Mouse (Mus musculus) liver, embryonic 16.5 days (tissue): ENCODE measurements around the gene Ube2g1. TPM values are rescaled to one million over a fixed set of nuclear protein-coding genes. Genes with fewer than 3 reads are reported as not detected.
A peak's percentile ranks its signal among the peaks of the same experiment; 100 is the strongest.

Experiments
- ATAC-seq: fragments of 200-750 bp; cut with Nextera tagmentation; 2 replicates; pipeline ENCODE4 v1.8.0; 2017; ENCODE audit warnings: low read depth, mild to moderate bottlenecking, moderate number of reproducible peaks, moderate library complexity
- H3K27ac ChIP-seq: fragments of 300-500 bp; sonication (generic); 2 replicates; pipeline ENCODE4 v1.5.1; 2014; ENCODE audit warnings: mild to moderate bottlenecking, low read length
- H3K27me3 ChIP-seq: fragments of 300-500 bp; sonication (generic); 2 replicates; pipeline ENCODE4 v1.6.1; 2014; ENCODE audit warnings: low read depth, low read length, mixed read lengths; ENCODE audit not compliant: control insufficient read depth, insufficient read depth
- H3K36me3 ChIP-seq: fragments of 300-500 bp; sonication (generic); 2 replicates; pipeline ENCODE4 v1.6.1; 2014; ENCODE audit warnings: mild to moderate bottlenecking; ENCODE audit not compliant: control insufficient read depth, insufficient read depth
- H3K4me1 ChIP-seq: fragments of 300-500 bp; sonication (generic); 2 replicates; pipeline ENCODE4 v1.6.1; 2014; ENCODE audit warnings: low read depth, low read length, mixed read lengths; ENCODE audit not compliant: control insufficient read depth
- H3K4me2 ChIP-seq: fragments of 300-500 bp; sonication (generic); 2 replicates; pipeline ENCODE4 v1.6.1; 2014; ENCODE audit warnings: low read depth, low read length, mixed read lengths
- H3K4me3 ChIP-seq: fragments of 300-500 bp; sonication (generic); 2 replicates; pipeline ENCODE4 v1.5.1; 2014; ENCODE audit warnings: low read depth, mild to moderate bottlenecking, low read length
- H3K9ac ChIP-seq: fragments of 300-500 bp; sonication (generic); 2 replicates; pipeline ENCODE4 v1.6.1; 2014; ENCODE audit warnings: low read depth, low read length
- H3K9me3 ChIP-seq: fragments of 300-500 bp; sonication (generic); replicated peaks from 2 replicates; pipeline ENCODE4 v1.6.1; 2016; ENCODE audit warnings: low read length; ENCODE audit not compliant: control insufficient read depth
- whole genome bisulfite sequencing: fragments of 180-500 bp; shearing (Covaris S2); extraction: QIAGEN DNeasy Blood & Tissue Kit; methylation state at CpG from one replicate; pipeline ENCODE4 v1.1.7; 2014; ENCODE audit not compliant: insufficient replicate concordance; 5-methylcytosine and 5-hydroxymethylcytosine counted together
- polyA plus RNA-seq: library from polyadenylated mRNA; unstranded; fragments of >200 nt; fragmentation: Nextera tagmentation; extraction: Ambion mirVana; gene quantifications from 2 replicates; pipeline ENCODE4 v1.2.1, GENCODE M21; 2015

Gene Ube2g1
- polyA plus RNA-seq, 1 experiment from 2014 or later = 20.9 TPM

DNA sequence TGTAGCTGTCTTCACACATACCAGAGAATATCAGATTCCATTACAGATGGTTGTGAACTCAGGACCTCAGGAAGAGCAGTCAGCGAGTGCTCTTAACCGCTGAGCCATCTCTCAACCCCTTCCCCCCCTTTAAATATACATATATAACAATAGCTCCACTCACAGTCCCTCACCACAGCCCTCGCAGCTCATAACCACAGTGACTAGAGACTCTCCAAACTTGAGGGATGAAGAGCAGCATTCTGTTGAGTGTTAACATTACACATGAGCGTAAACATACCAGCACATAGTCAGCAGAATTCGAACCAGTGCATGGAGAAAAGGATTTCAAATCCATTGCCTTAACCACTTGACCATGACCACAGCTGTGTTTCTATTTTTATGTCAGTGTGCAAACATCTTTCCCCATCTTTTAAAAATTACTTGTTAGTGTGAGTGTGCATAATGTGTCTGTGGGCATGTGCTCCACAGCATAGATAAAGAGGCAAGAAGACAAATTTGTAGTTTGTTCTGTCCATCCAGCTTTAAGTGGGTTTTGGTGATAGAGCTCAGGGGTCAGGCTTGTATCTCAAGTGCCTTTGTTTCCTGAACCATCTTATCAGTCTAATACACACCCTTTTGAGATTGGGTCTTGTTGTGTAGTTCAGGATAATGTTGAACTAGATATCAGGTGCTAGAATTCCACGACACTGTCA lies 64.4 kb downstream of the Ube2g1 start:
- ATAC-seq = peak; percentile 30; the same call in 1 of the 2 replicates
- H3K4me1 ChIP-seq = peaks cover 6% of the 10 kb centered on the region

DNA sequence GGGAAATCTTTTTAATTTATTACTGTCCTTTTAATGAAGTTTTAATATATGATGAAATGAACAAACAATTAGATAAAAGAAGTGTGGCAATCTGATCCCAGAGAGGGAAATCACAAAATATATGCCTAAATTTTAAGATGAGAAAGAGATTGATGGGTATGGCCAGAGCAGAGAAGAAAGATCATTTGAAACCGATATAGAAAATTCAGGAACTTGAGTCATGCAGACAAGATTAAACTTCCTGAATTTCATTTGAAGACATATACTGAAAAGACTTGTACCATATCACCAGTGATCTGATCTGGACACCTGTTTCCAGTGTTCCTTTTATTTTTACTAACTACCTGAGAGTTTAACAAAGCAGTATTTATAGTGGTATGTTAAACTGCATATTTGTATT lies 65.4 kb downstream of the Ube2g1 start:
- Histone ChIP-seq H3K4me1 (peaks cover 6% of the 10 kb centered on the region), H3K4me2 (no peak overlapping the region), H3K27ac (no peak overlapping the region), H3K4me3 (no peak overlapping the region), H3K9me3 (no peaks in the 10 kb centered on the region), H3K36me3 (no peaks in the 10 kb centered on the region), H3K27me3 (no peaks in the 10 kb centered on the region), H3K9ac (no peak overlapping the region)
- ATAC-seq = no peak
- 20% methylated on average over 1 of the region's 1 CpGs for WGBS

More for the DNA sequence above, 64.4 kb downstream of the Ube2g1 start:
- Histone ChIP-seq H3K9ac (0 out of 2 replicates have a peak overlapping the region, but pooled peaks have one; percentile 5), H3K27ac (no peak overlapping the region), H3K27me3 (no peaks in the 10 kb centered on the region), H3K4me3 (no peak overlapping the region), H3K36me3 (no peaks in the 10 kb centered on the region), H3K9me3 (no peaks in the 10 kb centered on the region), H3K4me2 (no peak overlapping the region)
- 38% methylated on average over 6 of the region's 6 CpGs for WGBS

DNA sequence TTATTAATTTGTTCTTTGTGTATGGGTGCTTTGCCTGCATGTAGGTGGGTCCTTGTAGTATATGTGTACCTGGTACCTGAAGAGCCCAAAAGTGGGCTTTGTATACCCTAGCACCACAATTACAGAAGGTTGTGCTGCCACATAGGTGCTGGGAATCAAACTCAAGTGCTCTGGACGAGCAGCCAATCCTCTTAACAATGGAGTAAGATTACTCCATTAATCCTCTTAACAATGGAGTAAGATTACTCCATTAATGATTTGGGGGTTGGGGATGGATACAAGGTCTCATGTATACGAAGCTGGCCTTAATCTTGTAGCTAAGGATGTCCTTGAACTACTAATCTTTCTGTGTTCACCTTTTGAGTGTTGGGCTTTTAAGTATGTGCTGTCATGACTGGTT lies 68.2 kb downstream of the Ube2g1 start:
- H3K27me3 ChIP-seq = no peaks in the 10 kb centered on the region

DNA sequence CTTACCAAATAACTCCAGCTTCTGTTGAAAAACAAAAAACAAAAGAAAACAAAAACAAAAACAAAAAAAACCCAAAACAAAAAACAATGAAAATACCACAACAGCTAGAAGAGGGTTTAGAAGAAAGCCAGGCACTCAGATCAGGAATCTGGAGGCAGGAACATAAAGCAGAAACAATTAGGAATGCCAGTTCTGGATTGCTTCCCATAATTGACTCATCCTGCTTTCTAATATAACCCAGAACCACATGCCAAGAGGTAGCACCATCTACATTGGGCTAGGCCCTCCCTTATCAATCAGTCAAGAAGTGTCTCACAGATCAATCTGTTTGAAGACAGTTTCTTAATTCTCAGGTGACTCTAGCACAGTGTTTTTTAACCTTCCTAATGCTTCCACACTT lies 73.6 kb downstream of the Ube2g1 start:
- ATAC-seq = no peak
- H3K36me3 ChIP-seq = peaks cover 2% of the 10 kb centered on the region; the same call in 1 of the 2 replicates
- no peak overlapping the region for H3K9ac ChIP-seq
- H3K4me1 ChIP-seq = no peaks in the 10 kb centered on the region
- H3K9me3 ChIP-seq = no peaks in the 10 kb centered on the region
- no peaks in the 10 kb centered on the region for H3K27me3 ChIP-seq
- no peak overlapping the region for H3K4me3 ChIP-seq
- no peak overlapping the region for H3K4me2 ChIP-seq
- H3K27ac ChIP-seq = no peak overlapping the region

More for the DNA sequence above, 68.2 kb downstream of the Ube2g1 start:
- Histone ChIP-seq H3K9me3 (no peaks in the 10 kb centered on the region), H3K4me3 (no peak overlapping the region), H3K27ac (no peak overlapping the region), H3K36me3 (no peaks in the 10 kb centered on the region), H3K4me2 (no peak overlapping the region), H3K4me1 (peaks cover 6% of the 10 kb centered on the region), H3K9ac (no peak overlapping the region)
- no peak for ATAC-seq
- WGBS = 62% methylated on average over 2 of the region's 2 CpGs

DNA sequence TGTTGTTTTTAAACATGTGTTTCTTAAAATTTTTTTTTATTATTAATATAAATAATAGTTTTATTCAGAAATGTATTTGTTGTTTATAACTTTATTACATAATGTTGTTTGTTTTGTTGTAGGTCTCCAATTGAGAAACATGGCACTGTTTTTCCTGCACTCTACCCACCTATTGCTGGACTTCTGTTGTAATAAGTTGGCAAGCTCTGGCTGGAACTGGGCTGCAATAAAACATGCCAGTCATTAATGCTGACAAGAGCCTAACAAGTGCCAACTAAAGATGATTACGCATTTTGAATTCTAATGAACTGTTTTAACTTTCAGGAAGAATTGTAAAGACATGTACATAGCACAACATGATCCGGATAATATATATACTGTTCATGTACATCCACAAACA lies 76.3 kb downstream of the Ube2g1 start:
- Histone ChIP-seq H3K4me2 (no peak overlapping the region), H3K27ac (no peak overlapping the region), H3K4me3 (no peak overlapping the region), H3K4me1 (peaks cover 16% of the 10 kb centered on the region), H3K9ac (no peak overlapping the region), H3K9me3 (no peaks in the 10 kb centered on the region), H3K27me3 (no peaks in the 10 kb centered on the region), H3K36me3 (peaks cover 2% of the 10 kb centered on the region; the same call in 1 of the 2 replicates)
- no peak for ATAC-seq
- 91% methylated on average over 2 of the region's 2 CpGs for WGBS

DNA sequence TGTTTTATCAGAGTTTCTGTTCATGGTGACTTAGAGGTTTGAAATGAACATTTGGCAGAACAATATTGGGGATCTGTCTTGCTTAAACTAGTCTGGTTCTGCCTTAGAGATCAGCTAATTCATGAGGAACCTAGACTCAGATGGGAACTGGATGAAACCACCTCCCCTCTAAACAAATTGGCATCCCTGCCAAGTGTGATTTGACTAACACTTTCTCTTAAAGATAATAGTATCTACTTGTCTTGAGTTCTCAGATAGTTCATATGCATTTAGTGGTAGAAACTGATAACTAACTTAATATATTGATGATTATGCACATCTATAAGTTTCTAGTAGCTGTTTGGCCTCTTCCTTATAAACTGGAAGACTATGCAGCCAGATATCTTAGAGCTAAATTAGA lies 79.6 kb downstream of the Ube2g1 start:
- no peak for ATAC-seq
- peaks cover 2% of the 10 kb centered on the region; the same call in 1 of the 2 replicates for H3K36me3 ChIP-seq
- 0 out of 2 replicates have a peak overlapping the region, but pooled peaks have one; percentile 48 for H3K27ac ChIP-seq
- H3K9ac ChIP-seq = no peak overlapping the region
- H3K4me1 ChIP-seq = peaks cover 31% of the 10 kb centered on the region
- H3K9me3 ChIP-seq = no peaks in the 10 kb centered on the region
- H3K4me3 ChIP-seq = no peak overlapping the region
- no peaks in the 10 kb centered on the region for H3K27me3 ChIP-seq
- H3K4me2 ChIP-seq = 0 out of 2 replicates have a peak overlapping the region, but pooled peaks have one; percentile 2

DNA sequence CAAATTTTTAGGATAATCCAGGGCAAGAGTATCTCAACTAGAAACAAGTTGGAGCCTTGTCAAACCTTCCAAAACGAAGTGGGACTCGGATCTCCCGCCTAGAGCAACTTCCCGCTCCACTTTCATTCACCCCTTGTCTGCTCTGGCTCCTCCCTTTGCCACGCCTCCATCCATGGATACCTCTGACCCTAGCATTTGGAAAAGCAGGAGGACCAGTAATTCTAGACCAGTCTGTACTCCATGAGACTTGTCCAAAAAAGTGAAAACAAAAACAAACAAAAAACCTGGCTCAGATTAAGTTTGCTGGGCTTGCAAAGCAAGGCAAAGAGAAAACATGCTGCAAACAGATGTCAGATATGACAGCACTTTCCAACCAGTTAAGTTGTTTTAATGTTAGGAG lies 81.2 kb downstream of the Ube2g1 start:
- 39% methylated on average over 5 of the region's 5 CpGs for WGBS
- no peaks in the 10 kb centered on the region for H3K27me3 ChIP-seq
- ATAC-seq = no peak
- no peaks in the 10 kb centered on the region for H3K9me3 ChIP-seq
- H3K4me3 ChIP-seq = 0 out of 2 replicates have a peak overlapping the region, but pooled peaks have one; percentile 16
- peak overlapping the region; percentile 71 for H3K4me2 ChIP-seq
- peak overlapping the region; percentile 66 for H3K9ac ChIP-seq
- peaks cover 2% of the 10 kb centered on the region; the same call in 1 of the 2 replicates for H3K36me3 ChIP-seq
- H3K4me1 ChIP-seq = peaks cover 43% of the 10 kb centered on the region
- H3K27ac ChIP-seq = peak overlapping the region; percentile 94

DNA sequence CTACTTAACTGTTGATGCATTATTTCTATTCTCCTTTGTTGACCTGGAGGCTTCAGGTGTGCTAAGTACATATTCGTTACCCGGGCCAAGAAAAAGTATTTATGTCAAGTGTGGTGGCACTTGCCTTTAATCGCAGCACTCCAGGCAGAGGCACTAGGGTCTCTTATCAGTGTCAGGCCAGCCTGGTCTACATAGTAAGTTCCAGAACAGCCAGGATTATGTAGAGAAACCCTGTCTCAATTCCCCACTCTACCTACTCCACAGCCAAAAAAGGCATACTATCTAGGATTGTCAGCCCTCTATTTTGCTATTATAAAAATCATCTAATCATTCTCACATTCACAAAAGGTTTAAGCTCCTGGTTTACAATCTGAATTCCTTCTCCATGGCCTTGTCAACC lies 82.0 kb downstream of the Ube2g1 start:
- Histone ChIP-seq H3K4me2 (peak overlapping the region; percentile 71), H3K27ac (peak overlapping the region; percentile 94), H3K4me3 (peak overlapping the region; percentile 89), H3K9ac (peak overlapping the region; percentile 66), H3K36me3 (no peaks in the 10 kb centered on the region), H3K27me3 (no peaks in the 10 kb centered on the region), H3K9me3 (no peaks in the 10 kb centered on the region), H3K4me1 (peaks cover 51% of the 10 kb centered on the region)
- ATAC-seq = peak; percentile 85
- 14% methylated on average over 3 of the region's 3 CpGs for whole genome bisulfite sequencing
